Mouse (Mus musculus) kidney, adult 10 weeks (tissue): Measurements from ENCODE around the gene Efhb. TPM values are rescaled to one million over a fixed set of nuclear protein-coding genes. Genes with fewer than 3 reads are reported as not detected.

Source experiments
- polyA plus RNA-seq: library from polyadenylated mRNA; stranded (reverse); fragments of 350-450 nt; fragmentation: Illumina TruSeq; extraction: RNeasy Lipid Tissue Mini Kit (QIAGEN cat#74804); gene quantifications from one replicate; pipeline ENCODE4 v1.2.3, GENCODE M21; 2014; ENCODE audit warnings: low read depth, low replicate concordance

Gene Efhb
- 0.20 TPM for polyA plus RNA-seq

DNA sequence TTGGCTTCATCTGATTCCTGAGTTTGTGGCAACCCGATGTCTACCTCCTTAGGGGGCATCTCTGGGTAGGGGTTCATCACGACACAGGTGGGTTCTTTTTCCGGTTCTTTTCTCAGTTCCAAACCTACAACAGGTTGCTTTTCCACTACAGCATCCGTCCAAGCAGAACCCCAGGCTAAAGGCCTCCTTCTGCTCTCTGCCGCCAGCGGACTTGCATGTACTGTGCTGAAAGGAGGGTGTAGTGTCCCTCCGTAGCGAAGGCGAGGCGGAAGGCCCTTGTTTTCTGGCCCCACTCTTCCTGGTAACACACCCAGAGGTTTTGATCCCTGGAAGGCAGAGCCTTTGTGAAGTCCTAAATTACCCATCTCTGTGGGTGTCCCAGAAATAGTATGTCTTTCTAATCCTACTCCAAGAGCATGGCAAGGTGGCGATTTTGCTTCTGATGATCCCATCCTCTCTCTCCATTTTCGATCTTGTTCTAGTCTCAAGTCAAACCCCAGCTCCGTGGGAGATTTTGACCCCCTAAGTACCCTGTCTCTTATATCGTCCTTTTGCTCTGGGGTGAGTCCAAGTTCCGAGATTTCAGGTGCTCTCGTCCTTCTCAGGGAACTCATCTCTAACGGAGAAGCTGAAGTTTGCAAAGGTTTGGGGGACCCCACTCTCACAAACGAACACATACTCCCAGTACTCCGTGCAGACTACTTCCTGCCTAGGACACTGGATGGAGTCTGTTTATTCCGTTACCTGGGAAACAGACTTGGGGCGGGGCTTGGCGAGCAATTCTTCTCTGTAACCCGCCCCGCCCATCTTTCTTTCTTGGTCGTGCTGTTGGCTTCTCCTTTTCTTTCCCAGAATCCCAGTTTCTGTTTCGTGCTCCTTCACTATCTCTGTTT, at the start of gene Efhb:
Gene Efhb (minus strand): TSS at position 719 of the 893 bp plus-strand sequence.

DNA sequence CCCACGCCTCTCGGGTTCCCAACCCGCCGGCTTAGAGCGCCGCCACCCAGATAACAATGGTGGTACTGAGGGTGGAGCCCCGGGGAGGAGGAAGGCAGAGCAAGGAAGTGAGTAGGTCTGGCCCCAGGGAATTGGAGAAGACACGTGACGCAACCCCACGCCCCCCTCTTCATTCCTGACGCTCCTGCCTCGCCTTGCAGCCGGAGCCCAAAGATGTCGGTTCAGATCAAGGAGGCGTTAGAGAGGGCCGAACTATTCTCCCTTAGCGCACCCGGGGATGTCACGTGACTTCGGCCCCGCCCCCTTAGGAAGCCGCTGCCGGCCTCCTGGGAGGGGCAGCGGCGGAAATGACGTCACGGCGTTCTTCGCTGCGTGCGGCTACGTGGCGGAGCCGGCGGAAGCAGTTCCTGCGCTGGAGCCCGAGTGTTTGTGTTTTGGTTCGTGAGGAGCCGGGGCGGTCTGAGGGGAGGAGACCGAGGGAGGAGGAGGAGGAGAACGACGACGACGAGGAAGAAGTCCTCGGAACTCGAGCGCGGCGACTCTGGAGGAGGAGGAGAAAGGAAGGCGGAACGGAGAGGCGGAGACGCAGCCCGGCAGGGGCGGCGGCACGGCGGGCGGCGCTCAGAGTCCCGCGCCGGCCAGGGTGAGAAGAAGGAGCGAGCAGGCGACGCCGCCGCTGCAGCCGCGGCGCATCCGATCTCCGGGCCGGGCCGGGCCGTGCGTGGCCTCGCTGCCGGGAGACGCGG, 15.9 kb upstream of the Efhb start, which contains the start of gene Rab5a:
Gene Rab5a (plus strand): TSS at position 377 of the 746 bp plus-strand sequence.

Other genes with a start within 250 kb of the Efhb start
- 252 TPM for gene Rab5a, start 15.9 kb upstream of the Efhb start, polyA plus RNA-seq
- gene Pp2d1, start 76.1 kb upstream of the Efhb start, polyA plus RNA-seq = not detected
- gene Kat2b, start 103.5 kb upstream of the Efhb start, polyA plus RNA-seq = 145 TPM
- 0.40 TPM for gene Sgo1, start 226.0 kb upstream of the Efhb start, polyA plus RNA-seq